Mouse (Mus musculus): Measurements from ENCODE around the gene Sdc4.

The Sdc4 gene

GRCm38 (mm10) chr2:164443460-164444000 is at the start of gene Sdc4:
TSS of gene Sdc4 (minus strand) at chr2:164443887.
- no peak for DNase-seq (ENCODE audit: low read depth, low spot score)

- DNase-seq (ENCODE audit: low read depth, low spot score) = no peak
These were observed 44.1 kb upstream of the Sdc4 start for GRCm38 (mm10) chr2:164487812-164488211.

- DNase-seq (ENCODE audit: low read depth, low spot score) = no peak
These were observed 43.4 kb upstream of the Sdc4 start for GRCm38 (mm10) chr2:164487115-164487527.

- no peak for DNase-seq (ENCODE audit: low read depth, low spot score)
These were observed 42.8 kb upstream of the Sdc4 start for GRCm38 (mm10) chr2:164486258-164487114.

GRCm38 (mm10) chr2:164485681-164486257 is 42.1 kb upstream of the Sdc4 start, which contains the start of gene Dbndd2:
TSS of gene Dbndd2 (plus strand) at chr2:164486106.
- DNase-seq (ENCODE audit: low read depth, low spot score) = peak; percentile 22

GRCm38 (mm10) chr2:164473624-164474023 is 29.9 kb upstream of the Sdc4 start, which contains the start of gene Trp53tg5:
TSS of gene Trp53tg5 (minus strand) at chr2:164473724.
- no peak for DNase-seq (ENCODE audit: low read depth, low spot score)

- DNase-seq (ENCODE audit: low read depth, low spot score) = peak; percentile 71
These were observed 26.6 kb upstream of the Sdc4 start for GRCm38 (mm10) chr2:164470254-164470653.

- no peak for DNase-seq (ENCODE audit: low read depth, low spot score)
These were observed 23.1 kb upstream of the Sdc4 start for GRCm38 (mm10) chr2:164466787-164467186.

GRCm38 (mm10) chr2:164465161-164465560 is 21.5 kb upstream of the Sdc4 start:
- DNase-seq (ENCODE audit: low read depth, low spot score) = no peak

GRCm38 (mm10) chr2:164460745-164461551 is 17.3 kb upstream of the Sdc4 start, which contains the start of gene Gm20458:
TSS of gene Gm20458 (plus strand) at chr2:164460967.
- peak; percentile 100 for DNase-seq (ENCODE audit: low read depth, low spot score)

- DNase-seq (ENCODE audit: low read depth, low spot score) = peak; percentile 69
These were observed 14.8 kb upstream of the Sdc4 start for GRCm38 (mm10) chr2:164458535-164458934.

- DNase-seq (ENCODE audit: low read depth, low spot score) = no peak
These were observed 14.3 kb upstream of the Sdc4 start for GRCm38 (mm10) chr2:164457942-164458341.

GRCm38 (mm10) chr2:164456864-164457300 is 13.2 kb upstream of the Sdc4 start, which contains the start of gene Sys1:
TSS of gene Sys1 (plus strand) at chr2:164456964.
- DNase-seq (ENCODE audit: low read depth, low spot score) = peak; percentile 69

- DNase-seq (ENCODE audit: low read depth, low spot score) = peak; percentile 66
These were observed 12.7 kb upstream of the Sdc4 start for GRCm38 (mm10) chr2:164456413-164456812.

GRCm38 (mm10) chr2:164455421-164456190 is 11.9 kb upstream of the Sdc4 start:
- peak; percentile 87 for DNase-seq (ENCODE audit: low read depth, low spot score)

- DNase-seq (ENCODE audit: low read depth, low spot score) = peak; percentile 96
These were observed 11.2 kb upstream of the Sdc4 start for GRCm38 (mm10) chr2:164454846-164455245.

GRCm38 (mm10) chr2:164453887-164454500 is 10.3 kb upstream of the Sdc4 start:
- no peak for DNase-seq (ENCODE audit: low read depth, low spot score)

GRCm38 (mm10) chr2:164453047-164453757 is 9.5 kb upstream of the Sdc4 start:
- no peak for DNase-seq (ENCODE audit: low read depth, low spot score)

GRCm38 (mm10) chr2:164452000-164452676 is 8.5 kb upstream of the Sdc4 start:
- DNase-seq (ENCODE audit: low read depth, low spot score) = no peak

All from 3T3-L1 (cell line).